Mouse (Mus musculus) heart, adult 2 months (tissue): ENCODE results near the gene Nxph4. TPM values are rescaled to one million over a fixed set of nuclear protein-coding genes. Genes with fewer than 3 reads are reported as not detected.

ENCODE experiments used
- DNase-seq, 2 experiments: peaks; one replicate each; pipeline ENCODE4 v3.0.0; 2021
- H3K27ac ChIP-seq: fragments of 200-600 bp; 2 replicates; pipeline ENCODE4 v1.8.1; 2022
- H3K27me3 ChIP-seq: fragments of 200-500 bp; 2 replicates; pipeline ENCODE4 v1.6.1; 2012; ENCODE audit warnings: mild to moderate bottlenecking, low read length, inconsistent platforms, mixed read lengths; ENCODE audit not compliant: control insufficient read depth, insufficient read depth
- H3K36me3 ChIP-seq: fragments of 200-500 bp; 2 replicates; pipeline ENCODE4 v1.6.1; 2012; ENCODE audit warnings: low read length, inconsistent platforms; ENCODE audit not compliant: control insufficient read depth, insufficient read depth
- H3K4me1 ChIP-seq: fragments of 200-500 bp; 2 replicates; pipeline ENCODE4 v1.6.1; 2011; ENCODE audit warnings: low read length; ENCODE audit not compliant: control insufficient read depth, insufficient read depth
- H3K4me3 ChIP-seq: fragments of 200-600 bp; 2 replicates; pipeline ENCODE4 v1.8.1; 2022
- H3K79me2 ChIP-seq: fragments of 200-500 bp; replicated peaks from 2 replicates; pipeline ENCODE4 v1.6.1; 2012; ENCODE audit warnings: mild to moderate bottlenecking, inconsistent platforms, low read length, moderate library complexity, mixed read lengths; ENCODE audit not compliant: control insufficient read depth, insufficient read depth
- H3K9ac ChIP-seq: fragments of 200-500 bp; 2 replicates; pipeline ENCODE4 v1.6.1; 2012; ENCODE audit warnings: low read depth, mild to moderate bottlenecking, control low read depth, inconsistent platforms, low read length, mixed read lengths
- CTCF ChIP-seq: fragments of 200-600 bp; IDR thresholded peaks from 2 replicates; pipeline ENCODE4 v1.8.1; 2022; ENCODE audit warnings: antibody characterized with exemption, mild to moderate bottlenecking, moderate library complexity
- EP300 ChIP-seq: fragments of 200-500 bp; IDR thresholded peaks from 2 replicates; pipeline ENCODE4 v1.6.1; 2011; ENCODE audit warnings: low read depth, low read length, control low read depth; ENCODE audit not compliant: insufficient read depth
- POLR2A ChIP-seq: fragments of 200-500 bp; IDR thresholded peaks from 2 replicates; pipeline ENCODE4 v1.6.1; 2011; ENCODE audit warnings: mild to moderate bottlenecking, low read depth, low read length, control low read depth; ENCODE audit not compliant: insufficient read depth
- WGBS: fragments of 180-500 bp; shearing (Covaris S2); methylation state at CpG from one replicate; pipeline ENCODE4 v1.1.7; 2018; 5-methylcytosine and 5-hydroxymethylcytosine counted together
- intact Hi-C: fragments of 180-260 bp; cut with DNase I; formaldehyde crosslinking; loops from one replicate; pipeline ENCODE4 v1.15.1; 2025
- polyA plus RNA-seq: library from polyadenylated mRNA; depleted of rRNA; stranded (reverse); fragments of >200 nt; gene quantifications from 2 replicates; pipeline ENCODE4 v1.2.3, GENCODE M21; 2012
- total RNA-seq, 2 experiments: library from RNA; stranded (reverse); gene quantifications; 2 replicates each; pipeline ENCODE4 v1.2.3; 2021

The Nxph4 gene
- total and polyA plus RNA-seq, 3 experiments: 0.34 to 0.68 (median 0.39) TPM

DNA sequence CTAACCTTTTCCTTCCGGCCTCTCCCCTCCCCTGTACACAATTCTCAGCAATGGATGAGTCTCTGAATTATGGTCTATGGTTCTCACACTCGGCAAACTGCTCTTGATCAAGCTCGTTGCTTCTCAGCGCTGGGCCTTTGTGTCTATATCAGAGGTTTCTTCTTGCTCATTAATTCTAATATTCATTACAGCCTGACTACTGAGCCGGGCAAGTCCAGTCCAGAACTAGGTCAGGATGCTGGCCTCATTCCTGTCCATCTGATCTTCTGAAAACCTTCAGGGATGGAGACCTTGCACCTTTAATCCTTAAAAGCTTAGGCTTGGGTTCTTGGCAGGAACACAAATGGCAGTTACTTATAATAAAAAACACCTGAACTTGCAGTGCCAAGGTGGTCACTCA is 34.8 kb downstream of the Nxph4 start:
- intact Hi-C loops: no loop called here
- no peak overlapping the region for H3K9ac ChIP-seq
- no peaks in the 10 kb centered on the region for H3K79me2 ChIP-seq
- no peak for DNase-seq
- H3K27ac ChIP-seq: no peak overlapping the region
- H3K36me3 ChIP-seq: no peaks in the 10 kb centered on the region
- 79% methylated on average over 5 of the region's 5 CpGs for WGBS
- H3K27me3 ChIP-seq: no peaks in the 10 kb centered on the region
- no peak for TF ChIP-seq POLR2A
- H3K4me1 ChIP-seq: no peaks in the 10 kb centered on the region
- no peak overlapping the region for H3K4me3 ChIP-seq

DNA sequence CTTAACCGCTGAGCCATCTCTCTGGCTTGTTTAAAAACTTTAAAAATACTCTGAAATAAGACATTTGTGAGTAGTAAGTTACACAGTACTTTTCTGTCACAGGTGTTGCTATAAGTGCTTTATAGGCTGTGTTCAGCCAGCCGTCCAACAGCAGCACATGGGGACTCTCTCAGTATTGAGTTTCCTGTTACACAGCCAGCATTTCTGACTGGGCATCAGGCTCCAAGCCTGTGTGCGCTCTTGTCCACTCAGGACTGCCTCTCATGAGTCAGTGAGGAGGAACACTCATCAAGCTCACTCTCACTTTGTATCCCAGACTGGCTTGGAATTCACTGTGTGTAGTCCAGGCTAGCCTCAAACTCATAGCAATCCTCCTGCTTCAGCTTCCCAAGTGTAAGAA is 38.2 kb downstream of the Nxph4 start:
- Histone ChIP-seq H3K79me2 (no peaks in the 10 kb centered on the region), H3K27ac (no peak overlapping the region), H3K36me3 (no peaks in the 10 kb centered on the region), H3K27me3 (no peaks in the 10 kb centered on the region), H3K4me1 (no peaks in the 10 kb centered on the region), H3K4me3 (no peak overlapping the region), H3K9ac (no peak overlapping the region)
- DNase-seq: no peak
- intact Hi-C loops: no loop called here
- 95% methylated on average over 3 of the region's 3 CpGs for WGBS
- TF ChIP-seq CTCF: no peak
- no peak for TF ChIP-seq EP300
- no peak for TF ChIP-seq POLR2A

GRCm38 (mm10) chr10:127492118-127492517 is 42.2 kb downstream of the Nxph4 start:
- no peak overlapping the region for H3K9ac ChIP-seq
- no peak for DNase-seq
- H3K79me2 ChIP-seq: no peaks in the 10 kb centered on the region
- H3K36me3 ChIP-seq: no peaks in the 10 kb centered on the region
- TF ChIP-seq CTCF (no peak), EP300 (no peak), POLR2A (no peak)
- no peaks in the 10 kb centered on the region for H3K27me3 ChIP-seq
- 66% methylated on average over 3 of the region's 3 CpGs for WGBS
- intact Hi-C loops: no loop called here
- no peak overlapping the region for H3K27ac ChIP-seq
- no peak overlapping the region for H3K4me3 ChIP-seq
- no peaks in the 10 kb centered on the region for H3K4me1 ChIP-seq

DNA sequence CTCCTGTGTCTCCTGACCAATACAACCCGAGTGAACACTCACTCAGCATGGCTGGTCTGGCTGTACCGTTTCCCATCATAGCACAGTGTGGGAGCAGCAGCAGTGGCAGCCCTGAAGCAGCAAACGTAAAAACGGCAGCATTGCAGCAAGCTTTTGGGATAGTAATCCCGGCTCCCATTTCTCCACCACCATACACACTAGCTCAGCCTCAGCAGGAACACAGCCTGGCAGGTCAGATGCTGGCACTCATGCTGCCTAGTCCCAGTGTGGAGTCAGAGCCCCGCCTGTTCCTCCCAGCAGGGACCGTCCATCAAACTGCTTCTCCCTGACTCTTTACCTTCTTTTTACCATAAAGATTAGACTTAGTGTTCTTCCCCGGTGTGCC is 43.2 kb downstream of the Nxph4 start:
- Histone ChIP-seq H3K79me2 (no peaks in the 10 kb centered on the region), H3K9ac (no peak overlapping the region), H3K4me3 (no peak overlapping the region), H3K36me3 (no peaks in the 10 kb centered on the region), H3K4me1 (no peaks in the 10 kb centered on the region), H3K27me3 (no peaks in the 10 kb centered on the region), H3K27ac (no peak overlapping the region)
- TF ChIP-seq POLR2A (no peak), CTCF (no peak), EP300 (no peak)
- WGBS: 88% methylated on average over 8 of the region's 8 CpGs
- no peak for DNase-seq
- intact Hi-C loops: no loop called here

DNA sequence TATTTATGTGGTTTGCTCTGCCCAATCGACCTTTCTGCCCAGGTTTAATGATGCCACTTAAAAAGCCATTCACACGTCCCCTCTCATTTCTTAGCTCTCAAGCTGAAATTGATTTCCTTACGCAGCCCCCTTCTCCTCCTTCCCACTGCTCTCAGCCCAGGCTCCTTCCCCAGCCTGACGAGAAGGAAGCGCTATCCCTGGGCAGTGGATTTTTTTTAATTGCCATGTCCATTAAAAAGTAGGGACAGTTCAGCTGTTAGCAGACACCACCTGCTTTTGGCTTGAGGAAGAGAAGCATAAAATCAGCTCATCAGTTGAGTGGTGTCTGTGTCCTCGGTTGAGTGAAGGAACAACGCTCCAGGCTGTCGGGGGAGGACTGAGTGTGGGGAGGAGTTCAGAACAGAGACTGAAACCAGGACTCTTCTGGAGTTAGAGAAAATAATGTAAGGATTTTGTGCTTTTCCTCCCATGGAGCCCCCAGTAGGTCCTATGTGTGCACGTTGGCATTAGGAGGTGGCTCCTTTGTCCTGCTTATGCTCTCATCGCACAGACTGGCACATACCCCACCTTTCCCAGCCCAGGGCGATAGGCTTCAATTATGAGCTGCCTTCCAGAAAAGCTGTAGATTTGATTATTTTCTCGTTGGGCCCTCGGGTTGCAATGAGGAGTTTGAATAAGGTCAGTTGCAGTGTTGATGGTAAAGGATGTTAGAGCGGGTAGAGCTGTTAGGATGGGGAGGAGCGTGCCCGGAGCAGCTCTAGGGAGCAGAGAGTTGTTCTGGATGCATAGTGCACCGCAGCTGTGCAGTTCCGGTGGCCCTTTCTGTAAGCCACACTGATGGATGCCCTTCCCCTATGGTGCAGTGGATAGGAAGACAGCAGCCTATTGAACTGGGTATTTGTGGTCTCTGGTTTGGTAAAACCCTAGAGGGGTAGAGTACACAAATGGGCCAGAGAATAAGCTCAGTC is 43.9 kb downstream of the Nxph4 start:
- Histone ChIP-seq H3K9ac (no peak overlapping the region), H3K4me3 (no peak overlapping the region), H3K27me3 (no peaks in the 10 kb centered on the region), H3K4me1 (no peaks in the 10 kb centered on the region), H3K27ac (no peak overlapping the region), H3K79me2 (no peaks in the 10 kb centered on the region), H3K36me3 (no peaks in the 10 kb centered on the region)
- 93% methylated on average over 18 of the region's 18 CpGs for WGBS
- TF ChIP-seq EP300 (no peak), CTCF (no peak), POLR2A (no peak)
- intact Hi-C loops: no loop called here
- no peak for DNase-seq

- DNase-seq: no peak
- TF ChIP-seq CTCF (no peak), POLR2A (no peak), EP300 (no peak)
- Histone ChIP-seq H3K4me1 (no peaks in the 10 kb centered on the region), H3K36me3 (no peaks in the 10 kb centered on the region), H3K27me3 (no peaks in the 10 kb centered on the region), H3K9ac (no peak overlapping the region), H3K27ac (no peak overlapping the region), H3K79me2 (no peaks in the 10 kb centered on the region), H3K4me3 (no peak overlapping the region)
- 75% methylated on average over 7 of the region's 7 CpGs for WGBS
- intact Hi-C loops: no loop called here
Observed at GRCm38 (mm10) chr10:127488856-127489255, 45.5 kb downstream of the Nxph4 start.
